Mouse (Mus musculus): ENCODE results near the gene Jmjd4. TPM values are rescaled to one million over a fixed set of nuclear protein-coding genes. Genes with fewer than 3 reads are reported as not detected.
A peak's percentile ranks its signal among the peaks of the same experiment; 100 is the strongest.

The Jmjd4 gene
- polyA plus RNA-seq (2015; fragmentation: Nextera tagmentation; extraction: Ambion mirVana), result 10.5 and 11.9 TPM in 2 replicates

DNA sequence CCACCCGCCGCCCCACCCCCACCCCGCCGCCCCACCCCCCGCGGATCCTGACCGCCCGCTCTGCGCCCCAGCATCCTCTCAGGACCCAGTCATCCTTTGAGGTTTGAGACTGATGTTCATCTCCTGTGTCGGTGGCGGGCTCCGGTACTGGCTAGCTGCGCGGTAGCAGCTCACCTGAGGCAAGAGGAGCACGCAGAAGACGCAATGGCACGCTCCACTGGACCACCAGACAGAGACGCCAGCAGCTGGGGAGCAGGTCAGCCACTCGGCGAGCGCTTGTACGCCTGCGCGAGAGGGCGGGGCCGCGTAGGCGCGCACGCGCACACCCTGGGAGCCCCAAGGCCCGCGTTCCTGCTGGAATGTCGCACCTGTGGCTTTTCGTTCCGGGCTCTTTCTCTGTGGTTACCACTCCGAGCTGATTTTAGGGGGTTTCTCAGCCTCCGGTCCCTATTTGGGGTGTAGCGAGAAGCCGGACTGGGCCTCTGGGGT, at the start of gene Jmjd4:
TSS of gene Jmjd4 (plus strand) at position 305 of the 489 bp plus-strand sequence.
- no peaks in the 10 kb centered on the region for H3K9me3 ChIP-seq
- WGBS, result under 1% methylated on average over 33 of the region's 40 CpGs
- H3K4me2 ChIP-seq, result peak within 1 kb of the TSS; percentile 97
- H3K4me3 ChIP-seq, result peak within 1 kb of the TSS; percentile 92
- peaks cover 23% of the 10 kb centered on the region for H3K4me1 ChIP-seq
- peak; percentile 86 for ATAC-seq (ENCODE audit: extremely low read depth, insufficient number of reproducible peaks, low FRiP score, low TSS enrichment)
- H3K27me3 ChIP-seq (replicated peaks), result no peaks in the 10 kb centered on the region
- H3K9ac ChIP-seq, result peak within 1 kb of the TSS; percentile 93
- peaks cover 46% of the 10 kb centered on the region for H3K36me3 ChIP-seq
- peak within 1 kb of the TSS; percentile 76 for H3K27ac ChIP-seq (replicated peaks)

DNA sequence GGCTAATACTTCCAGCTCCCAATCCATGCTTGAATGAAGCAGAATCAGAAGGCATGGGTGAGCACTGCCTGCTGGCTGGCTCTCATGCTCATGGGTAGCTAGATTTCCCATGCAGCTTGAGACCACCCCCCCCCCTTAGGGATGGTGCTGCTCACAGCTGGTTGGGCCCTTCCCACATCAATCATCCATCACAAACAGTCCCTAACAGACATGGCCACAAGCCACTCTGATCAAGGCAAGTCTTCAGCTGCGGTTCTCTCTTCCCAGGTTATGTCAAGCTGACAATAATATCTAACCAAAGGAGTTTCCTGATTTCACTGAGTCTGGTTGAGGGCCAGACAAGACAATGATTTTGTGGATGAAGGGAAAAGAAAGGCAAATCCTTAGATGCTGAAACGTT, 49.0 kb upstream of the Jmjd4 start:
- Histone ChIP-seq H3K9ac (no peak overlapping the region), H3K4me2 (no peak overlapping the region), H3K4me1 (peaks cover 27% of the 10 kb centered on the region), H3K27me3 (replicated peaks) (no peaks in the 10 kb centered on the region), H3K4me3 (no peak overlapping the region), H3K9me3 (no peaks in the 10 kb centered on the region), H3K27ac (replicated peaks) (no peak overlapping the region), H3K36me3 (peaks cover 42% of the 10 kb centered on the region)
- ATAC-seq (ENCODE audit: extremely low read depth, insufficient number of reproducible peaks, low FRiP score, low TSS enrichment), result no peak
- WGBS, result 68% methylated on average over 2 of the region's 2 CpGs

DNA sequence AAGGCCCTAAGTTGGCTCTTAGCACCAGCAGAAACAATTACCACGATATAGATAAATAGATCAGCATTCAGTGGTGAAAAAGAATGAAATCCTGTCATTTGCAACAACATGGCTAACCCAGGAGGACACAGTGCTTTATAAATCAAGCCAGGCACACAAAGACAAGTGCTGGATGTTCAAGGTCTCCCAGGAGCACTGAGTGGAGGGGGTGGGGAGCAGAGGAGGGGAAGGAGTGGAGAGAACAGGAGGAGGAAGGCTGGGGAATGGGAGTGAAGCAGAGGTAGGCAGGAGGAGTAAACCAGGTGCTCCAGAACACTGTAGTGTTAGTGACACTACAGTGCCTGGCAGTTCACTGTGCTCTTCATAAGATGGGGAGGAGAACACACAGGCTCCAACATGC, 44.1 kb upstream of the Jmjd4 start:
- peaks cover 78% of the 10 kb centered on the region for H3K36me3 ChIP-seq

DNA sequence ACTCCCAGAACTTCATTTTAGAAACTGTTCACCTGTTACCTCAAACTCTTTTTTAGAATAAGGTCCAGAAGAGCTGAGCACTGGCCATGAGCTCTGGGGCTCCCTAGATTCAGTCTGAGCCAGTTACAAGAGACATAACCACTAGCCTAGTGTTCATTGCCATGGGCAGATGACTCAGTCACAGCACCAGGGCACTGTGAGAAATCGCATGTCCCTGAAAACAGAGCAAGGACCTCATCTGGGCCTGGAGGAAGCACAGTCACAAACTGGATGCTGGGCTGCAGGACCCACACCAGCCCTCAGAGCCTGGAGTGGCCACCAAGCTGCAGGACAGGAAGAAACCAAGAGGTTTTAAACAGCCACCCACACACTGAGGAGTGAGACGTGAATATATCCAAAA, 39.0 kb upstream of the Jmjd4 start:
- Histone ChIP-seq H3K27ac (replicated peaks) (no peak overlapping the region), H3K4me1 (peaks cover 38% of the 10 kb centered on the region), H3K9me3 (no peaks in the 10 kb centered on the region), H3K4me3 (no peak overlapping the region), H3K9ac (no peak overlapping the region), H3K27me3 (replicated peaks) (no peaks in the 10 kb centered on the region), H3K4me2 (no peak overlapping the region), H3K36me3 (peaks cover 54% of the 10 kb centered on the region)
- 73% methylated on average over 2 of the region's 2 CpGs for WGBS
- no peak for ATAC-seq (ENCODE audit: extremely low read depth, insufficient number of reproducible peaks, low FRiP score, low TSS enrichment)

More for the DNA sequence above, 44.1 kb upstream of the Jmjd4 start:
- Histone ChIP-seq H3K4me3 (no peak overlapping the region), H3K27me3 (replicated peaks) (no peaks in the 10 kb centered on the region), H3K4me2 (no peak overlapping the region), H3K9ac (no peak overlapping the region), H3K4me1 (peaks cover 4% of the 10 kb centered on the region; the same call in 1 of the 2 replicates), H3K9me3 (no peaks in the 10 kb centered on the region), H3K27ac (replicated peaks) (no peak overlapping the region)
- ATAC-seq (ENCODE audit: extremely low read depth, insufficient number of reproducible peaks, low FRiP score, low TSS enrichment), result no peak
- 79% methylated on average over 1 of the region's 1 CpGs for WGBS

DNA sequence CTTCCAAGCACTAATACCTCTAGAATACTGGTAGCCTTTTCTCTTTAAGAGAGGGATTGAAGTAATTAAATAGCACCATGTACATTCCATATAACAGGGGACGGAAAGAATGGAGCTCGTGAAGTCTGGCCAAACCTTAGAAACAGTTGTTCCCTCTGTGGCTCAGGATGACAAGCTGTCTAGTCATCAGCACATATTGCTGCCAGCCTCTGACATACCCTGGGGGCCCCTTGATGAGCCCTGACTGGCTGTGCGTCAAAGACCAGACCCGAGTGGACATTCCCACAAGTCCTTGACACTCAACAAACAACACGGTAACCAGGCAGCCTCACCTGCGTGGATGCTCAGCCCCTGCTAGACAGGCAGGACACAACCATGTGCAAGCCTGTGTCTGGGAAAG, 37.8 kb upstream of the Jmjd4 start:
- H3K4me3 ChIP-seq, result no peak overlapping the region
- no peaks in the 10 kb centered on the region for H3K9me3 ChIP-seq
- H3K36me3 ChIP-seq, result peaks cover 52% of the 10 kb centered on the region
- no peak for ATAC-seq (ENCODE audit: extremely low read depth, insufficient number of reproducible peaks, low FRiP score, low TSS enrichment)
- 54% methylated on average over 6 of the region's 6 CpGs for WGBS
- no peak overlapping the region for H3K9ac ChIP-seq
- H3K4me2 ChIP-seq, result no peak overlapping the region
- H3K4me1 ChIP-seq, result peaks cover 38% of the 10 kb centered on the region
- no peaks in the 10 kb centered on the region for H3K27me3 ChIP-seq (replicated peaks)
- no peak overlapping the region for H3K27ac ChIP-seq (replicated peaks)

DNA sequence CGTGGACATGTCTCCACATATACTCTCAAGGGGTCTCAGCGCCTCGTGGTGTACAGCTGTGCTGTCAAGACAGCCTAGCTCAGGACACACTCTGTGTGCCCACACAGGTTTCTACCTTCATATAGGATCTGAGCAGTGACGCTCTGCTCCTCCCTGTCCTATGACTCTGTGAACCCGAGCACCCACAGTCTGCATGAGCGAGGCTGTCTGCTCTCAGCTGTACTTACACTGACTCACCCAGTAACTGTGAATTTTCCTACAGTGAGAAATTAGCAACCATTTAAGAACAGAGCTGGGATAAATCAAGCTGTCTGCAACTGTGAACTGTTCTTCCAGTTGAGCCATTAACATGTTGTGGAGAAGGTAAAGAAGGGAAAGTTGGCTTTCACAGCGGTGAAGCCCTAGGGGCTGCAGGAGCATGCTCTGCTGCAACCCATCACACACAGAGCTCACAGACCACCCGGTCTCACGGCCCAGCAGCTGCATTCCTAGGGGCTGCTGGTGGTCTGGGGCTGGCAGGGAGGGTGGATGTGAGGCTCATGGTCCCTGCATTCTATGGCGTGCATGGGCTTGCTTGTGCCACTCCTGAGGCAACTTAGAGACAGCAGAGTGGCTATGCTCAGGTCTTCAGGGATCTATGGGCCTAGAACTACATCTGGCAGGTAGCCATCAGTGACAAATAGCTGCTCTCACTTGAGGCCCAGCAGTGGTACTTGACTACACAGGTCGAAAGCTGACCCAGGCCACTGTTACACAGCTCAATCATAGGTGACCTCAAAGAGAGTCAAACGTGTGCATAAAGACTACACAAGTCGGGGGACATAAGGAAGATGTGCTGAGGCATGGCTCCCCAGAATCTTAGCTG, 36.6 kb upstream of the Jmjd4 start:
- Histone ChIP-seq H3K36me3 (peaks cover 49% of the 10 kb centered on the region), H3K27me3 (replicated peaks) (no peaks in the 10 kb centered on the region), H3K9me3 (no peaks in the 10 kb centered on the region), H3K4me2 (no peak overlapping the region), H3K4me1 (peaks cover 38% of the 10 kb centered on the region), H3K4me3 (no peak overlapping the region), H3K9ac (no peak overlapping the region), H3K27ac (replicated peaks) (no peak overlapping the region)
- no peak for ATAC-seq (ENCODE audit: extremely low read depth, insufficient number of reproducible peaks, low FRiP score, low TSS enrichment)
- 69% methylated on average over 13 of the region's 13 CpGs for WGBS

DNA sequence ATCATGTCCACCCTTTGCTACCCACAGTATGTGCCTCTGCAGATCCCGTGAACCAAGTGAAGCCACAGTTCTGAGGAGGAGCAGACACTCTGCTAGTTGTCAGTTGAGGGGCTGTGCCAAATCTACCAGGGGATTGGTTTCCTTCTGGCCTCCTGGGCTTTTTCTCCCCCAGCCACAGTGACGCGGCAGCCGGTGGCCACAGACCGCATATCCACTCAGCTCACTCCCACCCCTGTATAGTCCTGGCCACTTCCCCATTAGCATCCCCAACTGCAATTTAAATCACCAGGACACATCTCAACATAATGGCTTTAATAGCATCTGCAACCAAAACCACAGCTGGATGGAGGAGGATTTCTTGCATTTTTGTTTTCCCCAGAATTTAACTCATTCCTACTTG, 31.1 kb upstream of the Jmjd4 start:
- Histone ChIP-seq H3K27me3 (replicated peaks) (no peaks in the 10 kb centered on the region), H3K4me3 (no peak overlapping the region), H3K27ac (replicated peaks) (no peak overlapping the region), H3K9ac (no peak overlapping the region), H3K9me3 (no peaks in the 10 kb centered on the region), H3K4me1 (peaks cover 15% of the 10 kb centered on the region), H3K4me2 (no peak overlapping the region), H3K36me3 (peaks cover 89% of the 10 kb centered on the region)
- no peak for ATAC-seq (ENCODE audit: extremely low read depth, insufficient number of reproducible peaks, low FRiP score, low TSS enrichment)
- 78% methylated on average over 5 of the region's 5 CpGs for WGBS

DNA sequence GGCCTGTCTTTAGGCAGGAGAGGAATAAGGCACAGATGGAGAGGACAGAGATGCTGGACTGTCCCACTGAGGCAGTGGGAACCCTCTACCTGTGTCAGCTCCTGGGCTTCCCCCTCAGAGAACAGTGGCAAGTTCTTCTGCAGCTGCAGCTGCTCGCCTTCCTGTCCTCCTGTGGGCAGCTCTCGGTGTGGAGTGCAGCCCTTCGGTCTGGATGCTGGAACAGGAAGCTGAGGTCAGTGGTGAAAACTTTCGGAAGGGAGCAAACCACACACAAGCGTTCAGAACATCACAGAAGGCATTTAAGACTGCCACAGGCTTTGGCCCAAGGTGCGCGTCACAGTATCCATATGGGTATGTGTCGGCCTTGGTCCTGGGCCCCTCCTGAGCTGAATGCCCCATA, 28.4 kb upstream of the Jmjd4 start:
- H3K27ac ChIP-seq (replicated peaks), result 0 out of 2 replicates have a peak overlapping the region, but pooled peaks have one; percentile 6
- H3K4me2 ChIP-seq, result no peak overlapping the region
- H3K9ac ChIP-seq, result no peak overlapping the region
- H3K4me3 ChIP-seq, result no peak overlapping the region
- no peaks in the 10 kb centered on the region for H3K27me3 ChIP-seq (replicated peaks)
- no peaks in the 10 kb centered on the region for H3K9me3 ChIP-seq
- WGBS, result 70% methylated on average over 8 of the region's 8 CpGs
- no peak for ATAC-seq (ENCODE audit: extremely low read depth, insufficient number of reproducible peaks, low FRiP score, low TSS enrichment)
- H3K4me1 ChIP-seq, result peaks cover 19% of the 10 kb centered on the region
- peaks cover 92% of the 10 kb centered on the region for H3K36me3 ChIP-seq

DNA sequence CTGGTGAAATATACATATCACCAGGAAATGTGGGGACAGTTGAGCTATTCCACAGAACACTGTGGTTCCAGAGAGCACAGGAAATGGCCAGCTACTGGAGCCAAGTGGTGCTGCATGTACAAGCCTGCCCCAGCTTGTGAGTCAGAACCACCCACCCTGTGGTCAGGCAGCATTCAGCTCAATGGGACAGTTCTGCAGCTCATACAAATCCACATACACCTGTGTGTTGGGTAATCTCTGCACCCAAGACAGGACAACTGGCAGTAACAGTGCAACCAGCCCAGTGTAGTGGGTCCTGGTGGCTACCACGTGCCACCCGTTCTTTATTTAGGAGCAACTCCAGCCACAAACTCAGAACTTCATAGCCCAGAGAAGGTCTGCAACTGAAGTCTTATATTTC, 27.9 kb upstream of the Jmjd4 start:
- Histone ChIP-seq H3K36me3 (peaks cover 92% of the 10 kb centered on the region), H3K27ac (replicated peaks) (0 out of 2 replicates have a peak overlapping the region, but pooled peaks have one; percentile 39)
- WGBS, result 95% methylated on average over 2 of the region's 2 CpGs

DNA sequence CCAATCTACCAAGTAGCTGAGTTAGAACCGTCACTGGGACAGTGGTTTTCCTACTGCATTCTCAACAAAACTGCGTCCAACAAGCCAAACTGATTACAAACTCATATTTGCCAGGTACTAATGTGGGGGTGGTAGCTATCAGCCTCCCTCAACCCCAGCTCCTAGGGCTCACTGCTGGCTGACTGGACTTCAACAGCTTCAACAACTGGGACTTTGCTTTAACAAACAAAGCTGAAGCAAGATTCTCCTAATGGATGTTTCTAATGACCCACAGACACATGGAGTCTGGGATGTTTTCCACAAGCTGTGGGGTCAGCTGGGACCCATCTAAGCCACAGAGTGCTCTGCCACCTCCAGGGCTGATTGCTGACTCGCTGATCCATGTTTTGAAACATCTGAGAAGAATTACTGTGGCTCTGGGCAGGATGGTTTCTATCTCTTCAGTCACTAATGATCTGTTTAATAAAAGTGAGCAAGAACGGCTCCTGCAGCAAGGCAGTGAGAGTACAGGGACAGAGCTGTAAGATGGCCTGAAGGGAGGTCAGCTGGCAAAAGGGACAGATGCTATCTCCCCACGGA, 26.7 kb upstream of the Jmjd4 start:
- Histone ChIP-seq H3K9ac (peak overlapping the region; percentile 17; the same call in 1 of the 2 replicates), H3K4me1 (peaks cover 23% of the 10 kb centered on the region), H3K4me3 (no peak overlapping the region), H3K27ac (replicated peaks) (no peak overlapping the region), H3K36me3 (peaks cover 95% of the 10 kb centered on the region), H3K9me3 (no peaks in the 10 kb centered on the region), H3K4me2 (no peak overlapping the region), H3K27me3 (replicated peaks) (no peaks in the 10 kb centered on the region)
- ATAC-seq (ENCODE audit: extremely low read depth, insufficient number of reproducible peaks, low FRiP score, low TSS enrichment), result no peak
- 81% methylated on average over 5 of the region's 5 CpGs for WGBS

More for the DNA sequence above, 27.9 kb upstream of the Jmjd4 start:
- no peak for ATAC-seq (ENCODE audit: extremely low read depth, insufficient number of reproducible peaks, low FRiP score, low TSS enrichment)
- Histone ChIP-seq H3K27me3 (replicated peaks) (no peaks in the 10 kb centered on the region), H3K9me3 (no peaks in the 10 kb centered on the region), H3K4me1 (peaks cover 19% of the 10 kb centered on the region), H3K4me3 (no peak overlapping the region), H3K9ac (no peak overlapping the region), H3K4me2 (no peak overlapping the region)

DNA sequence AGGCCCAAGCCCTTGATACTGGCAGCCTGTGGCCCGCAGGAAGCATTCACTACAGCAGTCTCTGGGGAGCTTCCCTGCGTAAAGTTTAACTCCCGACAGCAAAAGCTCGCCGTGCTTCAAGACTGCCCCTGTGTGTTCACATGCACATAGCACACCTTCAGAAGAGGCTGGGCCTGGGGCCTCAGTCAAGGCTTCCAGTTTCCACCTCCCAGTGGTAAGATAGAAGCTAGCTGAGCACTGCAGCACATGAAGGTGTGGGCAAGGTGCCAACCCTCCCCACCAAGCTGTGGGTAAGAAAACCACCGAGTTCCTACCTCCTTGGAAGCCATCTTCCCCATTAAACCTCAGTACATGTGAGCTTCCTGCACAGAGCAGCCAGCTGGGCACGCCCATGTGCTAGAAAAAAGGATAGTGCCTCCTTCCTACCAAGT, 24.2 kb upstream of the Jmjd4 start:
- Histone ChIP-seq H3K4me3 (no peak overlapping the region), H3K36me3 (peaks cover 81% of the 10 kb centered on the region), H3K27ac (replicated peaks) (no peak overlapping the region), H3K9me3 (no peaks in the 10 kb centered on the region), H3K27me3 (replicated peaks) (no peaks in the 10 kb centered on the region), H3K4me1 (peaks cover 28% of the 10 kb centered on the region), H3K9ac (no peak overlapping the region), H3K4me2 (no peak overlapping the region)
- 47% methylated on average over 7 of the region's 7 CpGs for WGBS
- ATAC-seq (ENCODE audit: extremely low read depth, insufficient number of reproducible peaks, low FRiP score, low TSS enrichment), result no peak
